Mouse (Mus musculus): ENCODE results near the gene Ascl5. TPM values are rescaled to one million over a fixed set of nuclear protein-coding genes. Genes with fewer than 3 reads are reported as not detected.
A peak's percentile ranks its signal among the peaks of the same experiment; 100 is the strongest.

Ascl5 gene
- total RNA-seq, 2 experiments from 2014 or later = 1.8 to 2.0 TPM

- intact Hi-C loops (cut with DNase I) = loop anchor here (2.0 kb wide), 1 partner anchor 60 kb away; no protein-coding TSS in a partner anchor
- H3K27ac ChIP-seq = peak overlapping the region; percentile 88
- H3K4me3 ChIP-seq = peak overlapping the region; percentile 89
- DNase-seq (ENCODE audit: extremely low spot score in 1 of 2, low spot score in 2 of 2) = no peak
- TF ChIP-seq CTCF (IDR thresholded peaks at IDR 0.05) = no peak
Observed at GRCm38 (mm10) chr1:136018390-136019189, 32.0 kb upstream of the Ascl5 start.

GRCm38 (mm10) chr1:136030201-136030600, 20.4 kb upstream of the Ascl5 start:
- intact Hi-C loops (cut with DNase I) = no loop called here
- no peak for TF ChIP-seq CTCF (IDR thresholded peaks at IDR 0.05)
- no peak for DNase-seq (ENCODE audit: extremely low spot score in 1 of 2, low spot score in 2 of 2)
- H3K4me3 ChIP-seq = no peak overlapping the region
- H3K27ac ChIP-seq = no peak overlapping the region

GRCm38 (mm10) chr1:136031697-136032096, 18.9 kb upstream of the Ascl5 start:
- intact Hi-C loops (cut with DNase I) = no loop called here
- Histone ChIP-seq H3K4me3 (no peak overlapping the region), H3K27ac (no peak overlapping the region)
- DNase-seq (ENCODE audit: extremely low spot score in 1 of 2, low spot score in 2 of 2) = no peak
- TF ChIP-seq CTCF (IDR thresholded peaks at IDR 0.05) = no peak

- no peak for DNase-seq (ENCODE audit: extremely low spot score in 1 of 2, low spot score in 2 of 2)
- no peak overlapping the region for H3K4me3 ChIP-seq
- TF ChIP-seq CTCF (IDR thresholded peaks at IDR 0.05) = no peak
- intact Hi-C loops (cut with DNase I) = no loop called here
- H3K27ac ChIP-seq = no peak overlapping the region
Observed at GRCm38 (mm10) chr1:136032961-136033360, 17.6 kb upstream of the Ascl5 start.

GRCm38 (mm10) chr1:136038746-136039538, 11.7 kb upstream of the Ascl5 start:
- intact Hi-C loops (cut with DNase I) = no loop called here
- DNase-seq (ENCODE audit: extremely low spot score in 1 of 2, low spot score in 2 of 2) = no peak
- no peak for TF ChIP-seq CTCF (IDR thresholded peaks at IDR 0.05)
- Histone ChIP-seq H3K4me3 (no peak overlapping the region), H3K27ac (0 out of 2 replicates have a peak overlapping the region, but pooled peaks have one; percentile 40)

- H3K27ac ChIP-seq = peak overlapping the region; percentile 52
- intact Hi-C loops (cut with DNase I) = no loop called here
- H3K4me3 ChIP-seq = peak overlapping the region; percentile 37
- no peak for DNase-seq (ENCODE audit: extremely low spot score in 1 of 2, low spot score in 2 of 2)
- no peak for TF ChIP-seq CTCF (IDR thresholded peaks at IDR 0.05)
Observed at GRCm38 (mm10) chr1:136040452-136040851, 10.2 kb upstream of the Ascl5 start.

GRCm38 (mm10) chr1:136040874-136041273, 9.7 kb upstream of the Ascl5 start:
- intact Hi-C loops (cut with DNase I) = no loop called here
- no peak for DNase-seq (ENCODE audit: extremely low spot score in 1 of 2, low spot score in 2 of 2)
- TF ChIP-seq CTCF (IDR thresholded peaks at IDR 0.05) = no peak

GRCm38 (mm10) chr1:136045774-136046173, 4.8 kb upstream of the Ascl5 start:
- peak; percentile 88 for TF ChIP-seq CTCF (IDR thresholded peaks at IDR 0.05)
- Histone ChIP-seq H3K27ac (no peak overlapping the region), H3K4me3 (no peak overlapping the region)
- intact Hi-C loops (cut with DNase I) = loop anchor here (5.0 kb wide), 2 partner anchors 412 to 477 kb away; no protein-coding TSS in a partner anchor
- peak; percentile 64 to 76 for DNase-seq (ENCODE audit: extremely low spot score in 1 of 2, low spot score in 2 of 2)

More at GRCm38 (mm10) chr1:136040874-136041273, 9.7 kb upstream of the Ascl5 start:
- H3K4me3 ChIP-seq = peak overlapping the region; percentile 37
- peak overlapping the region; percentile 52 for H3K27ac ChIP-seq

GRCm38 (mm10) chr1:136047432-136047831, 3.2 kb upstream of the Ascl5 start:
- intact Hi-C loops (cut with DNase I) = loop anchor here (1.0 to 5.0 kb wide), 3 partner anchors 120 to 475 kb away; no protein-coding TSS in a partner anchor
- H3K4me3 ChIP-seq = no peak overlapping the region
- TF ChIP-seq CTCF (IDR thresholded peaks at IDR 0.05) = peak; percentile 72
- no peak overlapping the region for H3K27ac ChIP-seq
- no peak for DNase-seq (ENCODE audit: extremely low spot score in 1 of 2, low spot score in 2 of 2)

GRCm38 (mm10) chr1:136047894-136048293, 2.7 kb upstream of the Ascl5 start:
- no peak for TF ChIP-seq CTCF (IDR thresholded peaks at IDR 0.05)
- H3K4me3 ChIP-seq = no peak overlapping the region
- DNase-seq (ENCODE audit: extremely low spot score in 1 of 2, low spot score in 2 of 2) = no peak
- H3K27ac ChIP-seq = no peak overlapping the region
- intact Hi-C loops (cut with DNase I) = loop anchor here (1.0 to 5.0 kb wide), 4 partner anchors 119 to 474 kb away; partner anchors contain the start of gene Gpr25

- peak; percentile 57 for DNase-seq (ENCODE audit: extremely low spot score in 1 of 2, low spot score in 2 of 2)
- Histone ChIP-seq H3K27ac (peak overlapping the region; percentile 64), H3K4me3 (peak overlapping the region; percentile 44)
- intact Hi-C loops (cut with DNase I) = loop anchor here (1.0 to 5.0 kb wide), 3 partner anchors 25 to 162 kb away; partner anchors contain the start of genes Kif21b and Mroh3
- TF ChIP-seq CTCF (IDR thresholded peaks at IDR 0.05) = no peak
Observed at GRCm38 (mm10) chr1:136051013-136051315, 360 bp downstream of the Ascl5 start.

GRCm38 (mm10) chr1:136051465-136051864, 861 bp downstream of the Ascl5 start:
- peak; percentile 72 for TF ChIP-seq CTCF (IDR thresholded peaks at IDR 0.05)

More at GRCm38 (mm10) chr1:136051465-136051864, 861 bp downstream of the Ascl5 start:
- peak overlapping the region; percentile 64; the same call in 1 of the 2 replicates for H3K27ac ChIP-seq
- peak; percentile 72 to 77 for DNase-seq (ENCODE audit: extremely low spot score in 1 of 2, low spot score in 2 of 2)
- intact Hi-C loops (cut with DNase I) = loop anchor here (1.0 to 5.0 kb wide), 3 partner anchors 25 to 161 kb away; partner anchors contain the start of genes Kif21b and Mroh3
- peak overlapping the region; percentile 44 for H3K4me3 ChIP-seq
